Mouse (Mus musculus): Measurements from ENCODE around the gene Aldh1a1.

DNA sequence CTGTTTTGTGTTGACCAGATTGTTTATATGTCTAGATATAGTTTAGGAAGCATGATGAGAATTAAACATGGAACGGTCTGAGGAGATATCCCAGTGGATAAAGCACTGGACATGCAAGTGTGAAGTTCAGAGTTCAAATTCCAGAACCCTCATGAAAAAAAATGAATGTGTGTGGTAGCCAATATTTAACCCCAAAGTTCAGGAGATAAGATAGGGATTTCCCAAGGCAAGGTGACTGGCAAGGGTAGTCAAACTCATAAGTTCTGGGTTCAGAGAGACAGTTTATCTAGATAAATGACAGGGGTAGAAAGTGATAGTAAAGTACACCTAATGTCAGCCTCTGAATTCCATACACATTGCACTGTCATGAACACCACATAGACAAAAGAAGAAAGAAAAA, 138.5 kb downstream of the Aldh1a1 start:
- no peak for TF ChIP-seq CTCF (IDR thresholded peaks at IDR 0.05; ENCODE audit: extremely low read depth, insufficient read length, insufficient replicate concordance, low read depth, low read length)
- TF ChIP-seq POLR2A (IDR thresholded peaks at IDR 0.05; ENCODE audit: low read depth, low read length), result no peak
